Mouse (Mus musculus): ENCODE results near the gene Tmx2.

DNA sequence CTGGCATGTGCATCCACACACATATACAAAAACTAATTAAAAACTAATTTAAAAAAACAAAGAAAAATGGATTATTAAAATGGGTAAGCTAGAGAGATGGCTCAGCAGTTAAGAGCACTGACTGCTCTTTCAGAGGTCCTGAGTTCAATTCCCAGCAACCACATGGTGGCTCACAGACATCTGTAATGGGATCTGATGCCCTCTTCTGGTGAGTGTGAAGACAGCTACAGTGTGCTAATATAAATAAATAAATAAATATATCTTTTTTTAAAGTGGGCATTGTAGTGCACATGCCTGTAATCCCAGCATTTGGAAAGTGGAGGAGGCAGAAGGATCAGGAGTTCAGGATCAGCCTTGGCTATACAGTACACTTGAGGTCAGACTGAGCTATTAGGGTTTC is 25.6 kb downstream of the Tmx2 start:
- no peak for TF ChIP-seq CTCF (IDR thresholded peaks at IDR 0.05; ENCODE audit: borderline replicate concordance, insufficient read depth, low read depth, low read length)
- TF ChIP-seq POLR2A (IDR thresholded peaks at IDR 0.05; ENCODE audit: borderline replicate concordance, insufficient read depth, low read length) = no peak

All from cerebellum, adult 2 months (tissue).